Mouse (Mus musculus) E14TG2a.4 (cell line): ENCODE measurements around the gene Srsf2.
A peak's percentile ranks its signal among the peaks of the same experiment; 100 is the strongest.
"Not testable (repeated sequence)": the region's sequence is repeated elsewhere in the genome, so short reads cannot be mapped to it uniquely, and the experiment has no call there.

Source experiments
- H3K27me3 ChIP-seq: 2 replicates; pipeline ENCODE4 v1.6.1; 2014; ENCODE audit warnings: low read length, control low read depth; ENCODE audit not compliant: insufficient read depth
- H3K36me3 ChIP-seq: 2 replicates; pipeline ENCODE4 v1.6.1; 2014; ENCODE audit warnings: low read length, control low read depth; ENCODE audit not compliant: insufficient read depth
- H3K4me1 ChIP-seq: replicated peaks from 2 replicates; pipeline ENCODE4 v1.6.1; 2014; ENCODE audit warnings: low read depth, low read length, control low read depth
- H3K4me3 ChIP-seq: replicated peaks from 2 replicates; pipeline ENCODE4 v1.5.1; 2014; ENCODE audit warnings: mild to moderate bottlenecking, low read length
- H3K9me3 ChIP-seq: 2 replicates; pipeline ENCODE4 v1.6.1; 2014; ENCODE audit warnings: low read length, control low read depth
- CTCF ChIP-seq: conservative IDR thresholded peaks from 2 replicates; pipeline ENCODE4 v1.5.1; 2014; ENCODE audit warnings: low read length
- NANOG ChIP-seq: IDR thresholded peaks from 2 replicates; pipeline ENCODE4 v1.6.1; 2014; ENCODE audit warnings: borderline replicate concordance, low read length, mixed read lengths
- POU5F1 ChIP-seq: IDR thresholded peaks from 2 replicates; pipeline ENCODE4 v1.6.1; 2014; ENCODE audit warnings: low read length, borderline replicate concordance

The Srsf2 gene

GRCm38 (mm10) chr11:116850085-116850484 is 2.8 kb downstream of the Srsf2 start:
- peaks cover 42% of the 10 kb centered on the region for H3K4me1 ChIP-seq
- TF ChIP-seq NANOG (no peak), POU5F1 (no peak), CTCF (no peak)
- no peaks in the 10 kb centered on the region for H3K27me3 ChIP-seq
- no peaks in the 10 kb centered on the region for H3K9me3 ChIP-seq
- peak overlapping the region; percentile 98 for H3K4me3 ChIP-seq
- peaks cover 69% of the 10 kb centered on the region for H3K36me3 ChIP-seq

DNA sequence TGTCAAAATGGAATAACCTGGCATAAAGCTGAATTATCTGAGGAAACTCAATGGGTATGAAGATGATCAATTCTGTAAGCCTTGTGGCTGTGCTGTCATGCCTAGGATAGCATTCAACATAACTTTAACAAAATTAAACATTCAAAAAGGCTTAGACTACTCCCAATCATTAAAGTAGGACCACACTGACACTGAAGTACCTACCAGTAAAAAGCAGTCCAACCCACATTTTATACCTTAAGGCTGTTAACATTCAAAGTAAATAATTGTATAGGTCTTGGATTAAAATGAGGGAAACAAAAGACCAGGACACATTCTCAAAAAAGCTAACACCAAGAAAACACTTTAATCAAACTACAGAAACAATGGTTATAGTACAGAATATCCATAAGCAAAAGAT is 3.3 kb downstream of the Srsf2 start:
- peaks cover 42% of the 10 kb centered on the region for H3K4me1 ChIP-seq
- TF ChIP-seq POU5F1 (no peak), NANOG (no peak), CTCF (no peak)
- peak overlapping the region; percentile 98; the same call in 1 of the 2 replicates for H3K4me3 ChIP-seq
- peaks cover 69% of the 10 kb centered on the region for H3K36me3 ChIP-seq
- H3K27me3 ChIP-seq: no peaks in the 10 kb centered on the region
- H3K9me3 ChIP-seq: no peaks in the 10 kb centered on the region

GRCm38 (mm10) chr11:116848877-116849178 is 4.1 kb downstream of the Srsf2 start:
- H3K4me1 ChIP-seq: peaks cover 44% of the 10 kb centered on the region
- not testable (repeated sequence) for H3K4me3 ChIP-seq, H3K27me3 ChIP-seq, H3K9me3 ChIP-seq
- peaks cover 69% of the 10 kb centered on the region for H3K36me3 ChIP-seq

- peaks cover 69% of the 10 kb centered on the region for H3K36me3 ChIP-seq
- H3K4me3 ChIP-seq: no peak overlapping the region
- H3K4me1 ChIP-seq: peaks cover 44% of the 10 kb centered on the region
- TF ChIP-seq NANOG (no peak), CTCF (no peak)
- no peaks in the 10 kb centered on the region for H3K27me3 ChIP-seq
- no peaks in the 10 kb centered on the region for H3K9me3 ChIP-seq
These were observed 4.6 kb downstream of the Srsf2 start for GRCm38 (mm10) chr11:116848086-116848876.

DNA sequence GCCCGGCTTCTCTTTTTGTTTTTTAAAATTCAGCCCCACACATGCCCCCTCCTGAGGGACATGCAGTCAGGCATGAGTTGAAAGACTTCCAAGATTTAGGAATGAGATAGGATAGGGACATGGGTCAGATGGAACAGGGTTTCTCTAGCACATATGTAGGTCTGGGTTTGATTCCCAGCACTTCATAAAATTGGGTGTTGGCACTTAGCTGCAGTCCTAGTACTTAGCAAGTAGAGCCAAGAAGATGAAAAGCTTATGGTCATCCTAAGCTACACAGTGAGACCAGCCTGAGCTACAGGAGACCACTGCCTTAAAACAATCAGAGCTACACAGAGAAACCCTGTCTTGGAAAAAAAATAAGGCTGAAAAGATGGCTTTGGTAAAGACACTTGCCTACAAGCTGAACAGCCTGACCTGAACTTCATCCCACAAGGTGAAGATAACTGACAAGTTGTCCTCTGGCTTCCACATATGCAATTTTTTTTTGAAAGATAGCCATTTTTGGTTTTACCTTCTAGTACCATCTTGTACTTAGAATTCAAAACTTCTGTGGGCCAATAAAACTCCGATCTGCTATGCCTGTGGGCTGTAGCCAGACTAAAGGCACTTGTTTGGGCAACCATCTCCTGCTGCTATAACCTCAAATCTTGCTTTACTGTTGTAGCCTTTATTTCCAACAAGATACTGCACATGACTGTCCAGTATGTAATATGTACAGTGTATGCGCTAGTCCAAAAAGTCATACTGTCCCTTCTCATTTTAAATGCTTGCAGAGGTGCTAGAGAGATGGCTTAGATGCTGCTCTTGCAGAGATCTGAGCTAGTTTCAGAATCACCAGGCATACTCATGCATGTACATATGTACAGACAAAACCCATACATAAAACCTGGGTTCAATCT is 5.5 kb downstream of the Srsf2 start:
- Histone ChIP-seq H3K4me1 (peaks cover 44% of the 10 kb centered on the region), H3K4me3 (no peak overlapping the region), H3K36me3 (peaks cover 70% of the 10 kb centered on the region), H3K9me3 (no peaks in the 10 kb centered on the region), H3K27me3 (no peaks in the 10 kb centered on the region)
- TF ChIP-seq NANOG (no peak), POU5F1 (no peak), CTCF (no peak)

GRCm38 (mm10) chr11:116846593-116847181 is 6.2 kb downstream of the Srsf2 start:
- TF ChIP-seq NANOG (no peak), POU5F1 (no peak), CTCF (no peak)
- H3K4me1 ChIP-seq: peaks cover 46% of the 10 kb centered on the region

DNA sequence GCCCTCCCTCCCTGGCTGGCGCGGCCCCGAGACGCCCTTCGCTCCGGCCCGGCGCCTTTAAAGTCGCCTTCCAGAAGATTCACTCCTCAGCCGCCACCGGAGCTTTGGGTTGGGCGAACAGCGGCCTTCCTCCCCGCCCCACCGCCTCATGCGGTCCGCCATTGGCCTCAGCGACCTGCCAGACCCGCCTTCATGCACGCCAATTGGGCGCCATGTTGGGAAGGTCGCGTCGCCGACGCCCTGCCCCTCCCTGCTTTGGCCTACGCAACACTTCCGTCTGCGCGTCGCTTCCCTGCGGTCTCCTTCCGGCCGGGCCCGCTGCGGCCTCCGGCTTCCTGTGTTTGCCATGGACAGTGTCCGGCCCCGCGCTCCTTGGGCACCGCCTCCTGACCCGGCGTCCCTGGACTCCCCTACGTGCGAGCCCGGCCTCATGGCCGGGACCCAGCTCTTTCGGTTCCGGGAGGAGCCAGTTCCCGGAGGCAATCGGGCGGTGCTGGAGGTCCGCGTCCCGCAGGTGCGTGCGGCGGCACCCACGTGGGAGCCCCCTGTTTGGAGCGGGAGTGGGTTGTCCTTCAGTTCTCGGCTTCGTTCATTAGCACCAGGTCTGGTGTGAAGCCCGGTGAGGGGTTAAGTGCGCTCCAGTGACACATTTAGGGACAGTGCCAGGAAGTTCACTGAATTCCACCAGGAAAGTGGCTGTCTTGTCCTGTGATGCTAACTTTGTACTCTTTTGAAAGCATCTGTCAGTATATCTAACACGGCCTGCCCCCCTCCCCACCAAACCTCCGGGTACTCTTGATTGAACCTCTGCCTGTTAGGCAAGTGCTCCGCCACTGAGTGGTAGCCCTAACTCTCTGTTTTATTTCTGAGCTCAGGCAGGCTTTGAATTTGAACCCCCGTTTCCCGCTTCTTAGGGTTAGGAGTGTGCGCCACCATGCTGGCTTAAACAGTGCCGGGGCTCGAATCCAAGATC is 9.3 kb downstream of the Srsf2 start, which contains the start of the genes Mettl23 and Jmjd6:
Gene Mettl23 (plus strand): TSS at position 18 of the 973 bp plus-strand sequence.
Gene Jmjd6 (minus strand): TSS at position 189 of the 973 bp plus-strand sequence.
- H3K27me3 ChIP-seq: no peaks in the 10 kb centered on the region
- no peaks in the 10 kb centered on the region for H3K9me3 ChIP-seq
- H3K4me3 ChIP-seq: peak within 1 kb of the TSS; percentile 98
- TF ChIP-seq CTCF (no peak), NANOG (no peak), POU5F1 (no peak)
- peaks cover 72% of the 10 kb centered on the region for H3K36me3 ChIP-seq
- H3K4me1 ChIP-seq: peaks cover 65% of the 10 kb centered on the region

More at GRCm38 (mm10) chr11:116846593-116847181, 6.2 kb downstream of the Srsf2 start:
- H3K27me3 ChIP-seq: no peaks in the 10 kb centered on the region
- H3K4me3 ChIP-seq: no peak overlapping the region
- peaks cover 72% of the 10 kb centered on the region for H3K36me3 ChIP-seq
- no peaks in the 10 kb centered on the region for H3K9me3 ChIP-seq
